Mouse (Mus musculus): Measurements from ENCODE around the gene Cep63. TPM values are rescaled to one million over a fixed set of nuclear protein-coding genes. Genes with fewer than 3 reads are reported as not detected.

Gene Cep63
- polyA plus RNA-seq (2015; fragmentation: Nextera tagmentation; extraction: Ambion mirVana) = 30.5 and 31.9 TPM in 2 replicates

DNA sequence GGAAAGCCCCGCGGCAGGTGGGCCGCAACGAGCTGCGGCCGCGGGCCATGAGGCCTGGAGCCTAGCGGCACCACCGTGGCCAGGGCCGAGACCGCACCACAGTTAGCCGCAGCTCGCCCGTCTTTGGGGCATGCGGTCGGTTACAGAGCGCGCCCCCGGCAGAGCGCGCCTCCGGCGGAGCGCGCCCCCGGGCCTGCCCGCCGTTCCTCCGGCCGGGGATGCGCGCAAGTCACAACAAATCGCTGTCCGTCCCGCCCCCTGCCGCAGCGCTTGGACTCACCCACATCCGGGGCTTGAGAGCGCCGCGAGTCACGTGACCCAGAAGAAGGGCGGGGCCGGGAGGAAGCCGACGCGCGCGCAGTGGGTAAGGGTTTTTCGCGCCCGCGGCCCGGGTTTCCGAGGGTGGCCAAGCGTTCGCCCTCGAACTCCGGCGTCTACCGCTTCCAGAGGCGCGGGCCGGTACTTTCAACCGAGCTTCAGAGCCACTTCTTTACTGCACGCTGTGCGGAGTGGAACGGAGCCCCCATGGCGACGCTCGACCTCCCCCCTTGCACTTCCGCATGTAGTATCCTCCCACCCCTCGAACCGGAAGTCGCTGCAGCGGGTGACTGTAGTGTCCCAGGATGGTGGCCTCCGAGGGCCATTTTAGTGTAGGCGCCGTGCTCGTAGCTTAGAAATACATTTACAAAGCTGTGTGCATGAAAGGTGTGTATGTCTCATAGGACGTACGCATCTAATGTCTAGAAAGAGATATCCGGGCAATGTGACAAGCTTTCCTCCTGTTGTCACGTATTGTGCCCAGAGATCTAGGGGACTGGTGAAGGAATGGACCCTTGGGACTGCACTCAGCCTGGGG lies at the start of gene Cep63, which contains the start of gene Anapc13:
Gene Cep63 (minus strand): TSS at position 552 of the 856 bp plus-strand sequence.
Gene Anapc13 (plus strand): TSS at position 314 of the 856 bp plus-strand sequence.

Other genes starting within 250 kb of the Cep63 start
- gene Ky, start 120.8 kb downstream of the Cep63 start, polyA plus RNA-seq (2015; fragmentation: Nextera tagmentation; extraction: Ambion mirVana) = 0.72 and 1.2 TPM in 2 replicates
- gene Anapc13, start 238 bp downstream of the Cep63 start, polyA plus RNA-seq (2015; fragmentation: Nextera tagmentation; extraction: Ambion mirVana) = 166 and 174 TPM in 2 replicates
- 23.0 and 28.3 TPM in 2 replicates for gene Amotl2, start 90.1 kb upstream of the Cep63 start, polyA plus RNA-seq (2015; fragmentation: Nextera tagmentation; extraction: Ambion mirVana)
- 10.8 and 19.4 TPM in 2 replicates for gene Ryk, start 208.4 kb upstream of the Cep63 start, polyA plus RNA-seq (2015; fragmentation: Nextera tagmentation; extraction: Ambion mirVana)